Mouse (Mus musculus) cerebellum, postnatal 14 days (tissue): ENCODE results near the gene Podn.

ENCODE experiments used
- DNase-seq, 2 experiments: peaks; one replicate each; pipeline ENCODE4 v3.0.0; 2021; ENCODE audit warnings: mixed read lengths in 2 of 2

The Podn gene

GRCm38 (mm10) chr4:108037027-108037426 lies 59.2 kb downstream of the Podn start:
- no peak for DNase-seq

DNA sequence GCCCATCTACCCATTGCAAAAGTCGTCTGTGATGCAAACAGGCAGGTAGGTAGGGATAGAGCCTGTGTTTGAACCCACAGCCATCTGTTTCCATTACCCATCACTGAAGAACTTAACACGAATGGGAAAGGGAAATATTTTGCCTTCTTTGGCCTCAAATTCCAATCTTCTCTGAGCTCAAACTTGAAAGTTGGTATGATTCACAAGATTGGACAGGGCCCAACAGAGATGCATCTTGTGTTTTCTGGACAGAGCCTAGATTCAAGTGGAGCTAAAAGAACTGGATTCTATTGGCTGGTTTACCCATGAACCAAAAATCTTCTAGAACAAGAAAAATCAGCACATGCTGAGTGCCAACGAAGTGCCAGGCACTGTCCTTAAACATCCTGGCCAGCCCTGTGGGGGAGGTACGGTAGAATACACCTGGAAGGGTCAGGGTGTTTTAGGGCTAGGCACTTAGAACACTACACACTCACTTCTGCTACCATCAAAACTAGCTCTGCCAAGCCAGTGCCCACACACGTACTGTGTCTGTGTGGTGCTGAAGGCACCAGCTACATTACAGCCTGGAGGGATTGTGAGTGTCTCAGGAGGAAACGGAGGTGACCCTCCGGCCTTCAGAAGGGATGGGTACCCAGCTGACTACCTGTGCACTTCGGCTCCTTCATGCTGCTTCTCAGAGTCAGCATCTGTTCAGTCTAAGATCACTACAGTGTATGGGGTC lies 63.0 kb downstream of the Podn start:
- DNase-seq = no peak

DNA sequence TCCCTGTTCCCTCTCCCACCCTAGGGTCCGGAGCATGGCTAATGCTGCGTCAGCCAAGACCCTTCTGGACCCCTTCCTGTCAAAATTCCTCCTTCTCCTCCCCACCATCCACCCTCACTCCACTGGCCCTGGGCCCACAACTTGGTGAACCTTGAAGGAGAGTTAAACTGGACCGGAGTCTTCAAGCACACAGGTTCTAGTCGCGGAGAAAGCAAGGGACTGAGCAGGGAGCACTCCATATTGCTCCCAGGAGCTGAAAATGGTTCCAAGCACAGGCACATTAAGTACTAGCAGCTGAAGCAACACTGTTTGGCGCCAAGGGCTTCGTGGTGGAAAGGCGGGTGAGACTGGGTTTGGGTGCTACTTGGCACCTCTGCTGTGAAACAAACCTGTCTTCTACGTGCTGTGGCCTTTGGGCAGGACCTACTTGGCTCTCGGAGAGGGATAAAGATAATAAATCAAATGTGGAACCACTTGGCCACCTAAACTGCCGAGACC lies 63.8 kb downstream of the Podn start:
- no peak for DNase-seq

DNA sequence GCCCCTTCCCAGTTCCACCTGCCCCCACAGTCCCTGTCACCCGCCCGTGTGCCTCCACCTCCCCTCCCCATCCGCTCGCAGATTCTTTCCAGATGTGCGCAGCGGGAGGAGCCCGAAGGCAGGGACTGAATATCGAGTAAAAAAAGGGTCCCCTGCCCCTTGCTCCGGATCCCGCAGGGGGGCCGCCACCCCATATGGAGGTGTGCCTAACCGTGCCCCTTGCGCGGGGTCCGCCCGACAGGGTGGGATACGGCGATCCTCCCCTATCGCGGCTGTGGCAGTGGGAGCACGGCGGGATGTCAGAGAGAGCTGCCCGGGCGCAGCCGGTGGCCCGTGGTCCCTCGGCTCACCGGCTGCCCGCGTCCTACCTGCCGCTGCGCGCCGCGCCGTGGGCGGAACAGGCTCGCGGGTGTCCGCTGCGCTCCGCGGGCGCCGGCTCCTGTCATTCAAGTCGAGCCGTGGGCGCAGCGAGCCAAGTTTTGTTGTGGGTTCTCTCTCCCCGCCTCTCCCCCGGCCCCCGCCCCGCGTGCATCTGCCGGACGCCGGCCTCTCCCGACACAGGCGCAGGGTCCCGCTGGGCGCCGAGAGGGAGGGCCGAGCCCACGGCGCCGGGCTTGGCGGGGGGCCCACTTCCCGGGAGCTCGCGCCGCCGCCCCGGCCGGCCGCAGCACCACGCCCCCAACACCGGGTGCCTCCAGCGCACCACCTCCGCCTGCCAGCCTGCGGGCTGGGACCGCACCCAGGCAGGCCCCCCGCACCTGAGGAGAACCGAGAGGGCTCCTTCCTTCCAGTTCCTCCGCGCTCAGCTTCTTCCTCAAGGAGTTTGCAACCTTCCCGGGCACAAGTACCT lies 64.5 kb downstream of the Podn start:
- DNase-seq = peak; percentile 39 to 60

DNA sequence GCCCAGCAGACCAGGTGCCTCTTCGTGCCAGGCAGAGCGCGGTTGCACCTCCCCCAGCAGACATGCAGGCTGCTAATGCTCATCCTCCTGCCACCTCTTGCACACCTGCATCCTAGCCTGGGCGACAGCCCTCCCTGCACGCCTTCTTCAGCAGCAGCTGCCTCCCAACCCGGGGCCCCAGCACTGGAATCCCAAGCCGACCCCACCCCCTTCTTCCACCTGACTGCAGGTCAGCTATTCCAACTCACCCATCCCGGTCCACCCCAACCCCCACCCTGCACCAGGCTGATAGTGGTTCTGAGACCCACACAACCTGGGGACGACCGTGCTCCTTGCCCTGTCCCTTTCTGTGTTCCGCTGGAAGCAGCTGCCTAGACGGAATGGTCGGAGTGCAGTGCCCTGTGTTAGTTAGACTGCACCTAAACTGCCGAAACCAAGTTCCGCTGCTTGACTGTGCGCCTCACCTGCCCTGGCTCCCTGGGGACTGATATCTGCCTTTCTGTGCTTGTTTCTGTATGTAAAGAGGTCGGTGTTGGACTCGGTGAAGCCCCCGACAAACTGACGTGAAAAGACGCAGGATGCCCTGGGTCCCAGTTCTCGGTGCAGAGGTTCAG lies 65.2 kb downstream of the Podn start:
- DNase-seq = no peak

DNA sequence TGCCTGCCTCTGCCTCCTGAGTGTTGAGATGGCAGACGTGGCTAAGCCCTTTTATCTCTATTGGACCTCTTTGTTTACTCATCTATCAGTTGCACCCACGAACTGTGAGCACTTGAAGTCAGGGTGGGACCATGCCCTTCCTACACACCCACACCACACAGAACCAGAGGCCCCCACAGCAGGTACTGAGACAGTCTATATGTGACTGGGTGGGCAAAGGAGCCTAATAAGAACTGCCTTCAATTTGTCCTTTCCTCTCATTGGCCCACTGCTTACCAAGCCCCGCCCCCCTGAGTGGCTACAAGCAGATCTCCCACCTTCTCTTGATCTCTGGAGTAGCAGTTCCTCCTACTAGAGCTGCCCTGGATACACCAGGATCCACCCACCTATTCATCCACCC lies 70.1 kb downstream of the Podn start:
- no peak for DNase-seq

DNA sequence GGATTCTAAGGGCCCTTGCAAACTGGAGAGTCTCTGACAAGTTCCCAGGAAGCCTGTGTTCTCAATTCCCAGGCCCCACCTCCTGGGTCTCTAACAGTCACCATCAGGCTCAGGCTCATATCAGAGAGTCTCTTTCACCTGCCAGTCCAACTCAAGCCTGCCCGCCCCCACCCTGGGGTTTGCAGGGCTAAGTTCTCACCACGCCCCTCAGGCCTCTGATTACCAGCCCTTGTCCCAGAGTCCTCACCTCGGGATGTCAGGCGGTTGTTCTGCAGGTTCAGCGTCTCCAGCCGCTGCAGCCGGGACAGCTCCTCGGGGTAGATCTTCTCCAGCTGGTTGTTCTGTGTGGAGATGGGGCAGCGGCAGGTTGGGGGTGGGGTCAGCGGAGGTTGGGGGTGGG lies 71.0 kb downstream of the Podn start:
- DNase-seq = no peak

DNA sequence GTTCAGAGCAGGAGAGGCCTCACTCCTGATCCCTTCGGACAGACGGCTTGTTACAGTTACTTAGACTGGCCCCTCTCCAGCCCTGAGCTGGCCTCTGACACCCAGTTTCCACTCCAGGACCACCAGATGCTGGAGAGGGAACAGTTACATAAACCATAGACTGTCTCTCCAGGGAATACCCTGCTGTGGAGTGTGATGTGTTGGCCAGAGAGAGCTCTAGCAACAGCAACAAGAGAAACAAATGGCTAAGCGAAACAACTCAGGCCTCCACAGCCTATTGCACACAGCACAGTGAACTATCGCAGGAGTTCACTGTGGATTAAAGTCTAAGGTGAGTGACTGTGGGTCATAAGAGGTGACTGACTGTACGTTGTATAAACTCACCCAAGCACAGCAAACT lies 71.6 kb downstream of the Podn start:
- no peak for DNase-seq

DNA sequence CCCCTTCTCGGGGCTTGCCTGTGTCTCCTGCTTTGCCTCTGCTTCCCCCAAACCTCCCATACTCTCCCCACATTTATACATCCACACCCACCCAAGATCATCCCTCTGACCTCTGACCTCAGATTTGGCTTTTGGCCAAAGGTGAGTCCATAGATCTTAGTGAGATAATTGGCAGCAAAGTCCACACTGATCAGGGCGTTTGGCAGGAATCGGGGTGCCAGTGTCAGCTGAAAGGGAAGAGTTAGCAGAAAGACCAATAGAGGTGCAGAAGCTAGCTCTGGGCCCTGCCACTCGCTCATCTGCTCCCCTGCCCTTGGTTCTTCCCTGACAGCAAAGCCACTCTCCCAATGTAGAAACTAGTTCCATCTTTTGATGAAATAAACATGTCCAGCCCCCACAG lies 73.1 kb downstream of the Podn start:
- DNase-seq = no peak

- no peak for DNase-seq
Measured at GRCm38 (mm10) chr4:108020178-108020577, 76.1 kb downstream of the Podn start.

- DNase-seq = peak; percentile 44 to 48
Measured at GRCm38 (mm10) chr4:108018961-108019921, 77.0 kb downstream of the Podn start.

DNA sequence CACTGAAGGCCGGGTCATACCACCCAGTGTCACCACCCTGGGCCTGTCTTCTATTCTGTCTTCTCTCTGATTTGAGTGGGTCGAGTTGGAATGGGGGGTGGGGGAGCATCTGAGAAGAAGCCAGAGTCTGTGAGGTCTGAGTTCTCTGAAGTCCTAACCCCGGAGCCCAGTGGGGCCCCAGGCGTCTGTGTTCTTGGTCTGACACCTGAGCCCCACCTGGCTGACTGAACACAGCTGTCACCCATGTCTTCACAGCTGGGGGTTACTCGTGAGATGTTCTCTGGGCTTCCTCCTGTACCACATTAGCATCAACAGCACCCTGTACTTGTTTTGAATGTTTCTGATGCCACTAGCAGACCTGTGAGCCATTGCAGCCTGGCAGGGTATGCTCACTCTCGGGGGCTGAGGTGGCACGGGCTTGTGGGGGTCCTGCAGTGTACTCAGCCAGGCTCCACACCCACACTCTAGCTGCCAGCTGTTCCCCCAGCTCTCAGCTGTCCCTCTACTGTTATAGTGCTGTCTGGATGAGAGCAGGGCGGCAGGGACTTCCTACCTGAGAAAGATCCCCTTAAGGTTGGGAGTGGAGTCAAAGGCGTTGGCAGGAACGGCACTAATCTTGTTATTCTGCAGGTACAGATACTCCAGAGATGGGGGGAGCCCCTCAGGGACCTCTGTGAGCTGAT lies 77.9 kb downstream of the Podn start:
- no peak for DNase-seq

DNA sequence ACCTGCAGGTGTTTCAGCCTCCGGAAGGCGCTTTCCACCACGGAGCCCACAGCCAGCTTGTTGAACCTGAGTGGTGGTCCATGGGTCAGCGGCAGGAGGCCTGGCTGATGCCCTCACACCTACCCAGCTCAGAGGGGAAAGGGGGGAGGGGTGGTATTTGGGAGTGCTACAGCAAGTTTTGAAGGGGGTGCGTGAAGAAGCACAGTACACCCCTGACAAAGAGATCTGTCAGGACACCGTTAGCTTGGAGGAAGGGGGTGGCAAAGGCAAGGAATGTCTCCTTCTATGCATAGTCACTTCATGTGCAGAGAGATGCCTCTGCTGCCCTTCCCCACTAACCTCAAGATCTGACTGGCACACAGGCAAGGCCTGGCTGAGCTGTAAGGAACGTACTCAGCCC lies 78.4 kb downstream of the Podn start:
- no peak for DNase-seq

DNA sequence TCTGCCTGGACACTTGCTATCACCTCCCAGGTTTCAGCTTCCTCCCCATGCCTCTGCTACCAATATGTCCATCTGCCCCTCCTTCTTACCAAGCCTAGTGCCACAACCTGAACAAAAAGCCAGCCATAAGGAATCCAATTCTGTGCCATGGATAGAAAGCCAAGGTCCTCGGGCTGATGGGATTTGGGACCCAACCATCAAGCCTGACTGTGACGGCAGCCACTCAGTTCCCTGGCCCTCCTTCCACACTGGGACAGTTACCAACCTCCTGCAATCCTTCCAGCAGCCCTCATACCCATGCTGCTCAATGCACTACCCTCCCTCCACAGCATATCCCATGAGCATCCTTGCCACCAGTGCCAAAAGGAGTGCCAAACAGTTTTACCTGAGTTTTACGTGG lies 79.9 kb downstream of the Podn start:
- peak; percentile 83 for DNase-seq

- no peak for DNase-seq
Measured at GRCm38 (mm10) chr4:108015067-108015765, 81.0 kb downstream of the Podn start.

DNA sequence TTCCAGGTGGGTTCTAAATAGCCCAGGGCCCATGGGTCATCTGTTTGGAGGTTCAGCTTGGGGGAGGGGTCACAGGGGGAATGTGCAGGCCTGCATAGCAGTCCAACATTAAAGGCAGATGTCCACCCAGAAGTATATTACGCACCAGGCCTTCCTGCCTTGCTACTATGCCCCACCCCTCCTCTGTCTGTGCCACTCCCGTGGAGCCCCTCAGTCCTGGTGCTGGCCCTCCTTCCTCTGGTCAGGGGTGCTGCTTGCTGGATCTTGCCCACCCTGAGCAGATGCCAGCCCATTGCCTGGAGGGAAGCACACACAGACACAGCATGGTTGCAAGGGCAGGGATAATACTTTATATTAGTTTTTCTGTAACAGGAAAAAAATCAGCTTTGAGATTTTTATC lies 81.8 kb downstream of the Podn start:
- no peak for DNase-seq

GRCm38 (mm10) chr4:108008541-108008940 lies 87.7 kb downstream of the Podn start:
- peak in 1 of 2 experiments; percentile 52 for DNase-seq

GRCm38 (mm10) chr4:108007532-108008103 lies 88.6 kb downstream of the Podn start:
- DNase-seq = peak in 1 of 2 experiments; percentile 51

DNA sequence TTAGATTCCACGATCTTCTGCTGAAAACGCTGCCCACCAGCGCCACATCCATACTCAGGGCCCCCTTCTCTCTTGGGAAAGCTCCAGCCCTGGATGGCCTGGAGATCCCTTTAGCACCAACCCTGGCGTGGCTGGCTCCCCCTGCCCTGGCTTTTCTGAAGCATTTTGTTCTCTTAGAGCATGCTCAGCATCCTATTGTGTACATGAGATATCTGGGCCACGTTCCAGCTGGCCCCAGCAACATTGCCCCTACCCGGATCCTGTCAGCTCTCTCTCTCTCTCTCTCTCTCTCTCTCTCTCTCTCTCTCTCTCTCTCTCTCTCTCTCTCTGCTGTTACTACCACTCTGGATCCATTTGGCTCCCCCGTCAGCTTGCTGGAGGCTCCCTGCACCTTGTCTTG lies 90.9 kb downstream of the Podn start:
- no peak for DNase-seq

DNA sequence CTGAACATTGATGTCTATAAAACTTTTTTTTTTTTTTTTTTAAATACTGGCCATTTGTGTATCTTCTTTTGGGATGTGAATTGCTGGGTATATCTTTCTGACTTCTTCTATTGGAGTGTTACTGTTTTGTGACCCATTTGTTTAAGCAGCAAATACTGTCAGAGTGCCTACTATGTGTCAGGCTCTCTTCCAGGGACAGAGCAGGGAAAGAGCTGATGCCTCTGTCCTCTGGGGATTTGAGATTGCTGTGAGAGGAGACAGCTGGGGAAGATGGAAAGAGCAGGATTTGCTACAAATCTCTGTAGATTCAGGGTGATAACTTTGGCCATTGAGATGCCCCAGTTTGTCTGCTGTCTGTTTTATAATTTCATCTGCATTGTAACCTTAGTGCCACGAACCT lies 96.9 kb downstream of the Podn start:
- no peak for DNase-seq
